Mouse (Mus musculus) layer of hippocampus, adult 18-20 months (tissue): ENCODE measurements around the gene Gucy2g. TPM values are rescaled to one million over a fixed set of nuclear protein-coding genes. Genes with fewer than 3 reads are reported as not detected.

Experiments used
- DNase-seq, 2 experiments: peaks; one replicate each; pipeline ENCODE4 v3.0.0; 2022; ENCODE audit warnings: low spot score in 2 of 2
- long read RNA-seq: library from polyadenylated mRNA; stranded (forward); transcript quantifications from one replicate; pipeline ENCODE4 v2.0.0, GENCODE M21; 2021
- total RNA-seq, 2 experiments: library from RNA; stranded (reverse); gene quantifications; 2 replicates each; pipeline ENCODE4 v1.2.3; 2021

Gucy2g gene
- under 1 TPM; 0.89 to 0.99 TPM for total RNA-seq
- long read RNA-seq: 0 reads

DNA sequence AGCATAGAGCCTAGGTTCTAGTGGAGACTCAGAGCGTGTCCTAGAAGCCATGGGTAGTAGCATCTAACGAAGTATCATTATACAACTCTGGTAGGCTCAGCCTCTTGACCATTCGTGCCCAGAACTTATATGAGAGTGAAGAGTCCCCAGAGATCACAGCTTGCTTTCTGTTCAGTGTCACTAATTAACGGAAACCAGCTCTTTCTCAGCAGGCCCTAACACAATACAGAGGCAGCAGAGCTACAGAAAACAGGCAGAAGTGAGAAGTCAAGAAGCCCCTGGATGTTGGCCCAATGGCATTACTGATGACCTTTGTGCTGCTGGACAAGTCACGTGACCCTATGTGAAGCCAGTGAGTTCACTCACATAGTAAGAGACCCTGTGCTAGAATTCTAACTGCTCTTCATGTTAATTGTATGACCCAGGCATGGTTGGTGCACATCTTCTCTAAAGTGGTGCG is at the start of gene Gucy2g:
Gene Gucy2g (minus strand): TSS at position 51 of the 460 bp plus-strand sequence.
- no peak for DNase-seq

DNA sequence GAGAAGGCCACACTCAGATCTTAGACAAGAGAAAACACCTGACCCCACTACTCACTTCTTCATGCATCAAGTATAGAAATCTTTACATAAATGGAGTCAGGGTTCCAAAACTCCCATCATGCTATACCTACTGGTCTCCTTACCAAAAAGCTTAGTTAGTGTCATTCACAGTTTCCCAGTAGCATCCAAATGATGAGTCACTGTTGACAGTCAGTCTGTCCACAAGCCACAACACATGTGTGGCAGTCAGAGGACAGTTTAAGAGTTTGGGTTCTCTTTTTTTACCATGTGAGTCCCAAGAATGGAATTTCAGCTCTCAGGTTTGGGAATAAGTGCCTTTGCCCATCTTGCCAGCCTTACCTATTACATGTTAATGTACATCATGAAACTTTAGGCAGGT is 47.9 kb upstream of the Gucy2g start:
- no peak for DNase-seq

GRCm38 (mm10) chr19:55286034-55286433 is 45.0 kb upstream of the Gucy2g start:
- DNase-seq: no peak

DNA sequence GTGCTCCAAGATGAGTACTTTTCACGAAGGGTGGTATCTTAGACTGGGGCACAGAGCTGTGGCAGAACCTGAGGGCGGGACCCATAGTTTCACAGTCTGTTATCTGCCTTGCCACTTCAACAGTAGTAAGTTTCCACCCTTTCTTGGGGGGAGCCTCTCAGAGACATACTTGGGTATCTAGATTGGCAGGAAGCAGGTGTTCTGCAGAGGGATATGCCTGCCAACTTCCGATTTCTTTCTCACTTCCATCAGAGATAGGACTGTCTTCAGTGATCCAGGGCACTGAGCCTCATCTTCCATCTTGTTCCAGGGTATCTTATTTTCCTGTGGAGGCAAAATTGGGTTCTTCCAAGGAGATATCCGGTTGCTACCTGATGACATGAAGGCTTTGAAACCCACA is 43.1 kb upstream of the Gucy2g start:
- DNase-seq: no peak

GRCm38 (mm10) chr19:55276770-55277169 is 35.7 kb upstream of the Gucy2g start:
- DNase-seq: no peak

GRCm38 (mm10) chr19:55276100-55276499 is 35.1 kb upstream of the Gucy2g start:
- DNase-seq: no peak

- DNase-seq: no peak
These were observed 32.3 kb upstream of the Gucy2g start for GRCm38 (mm10) chr19:55273340-55273739.

GRCm38 (mm10) chr19:55271448-55271847 is 30.4 kb upstream of the Gucy2g start:
- no peak for DNase-seq

DNA sequence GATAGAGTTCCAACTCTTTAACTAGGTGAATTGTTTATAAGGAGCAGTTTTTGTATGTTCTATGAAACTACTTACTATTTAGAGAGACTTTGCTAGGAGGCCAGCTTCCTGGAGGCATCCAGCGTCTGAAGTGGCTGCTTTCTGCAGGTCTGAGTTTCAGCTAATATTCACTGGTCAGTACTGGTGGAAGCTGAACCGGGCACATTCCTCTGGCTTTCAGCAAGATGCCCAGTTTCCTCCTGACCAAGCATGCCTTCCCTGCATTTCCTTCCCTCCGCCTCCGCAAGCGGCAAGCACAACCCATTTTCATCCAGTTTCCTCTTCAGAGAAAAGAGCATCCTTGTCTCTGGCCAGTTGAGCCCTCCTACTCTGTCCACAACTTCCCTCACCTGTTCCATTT is 28.0 kb upstream of the Gucy2g start:
- DNase-seq: no peak

GRCm38 (mm10) chr19:55268150-55268549 is 27.1 kb upstream of the Gucy2g start:
- no peak for DNase-seq

DNA sequence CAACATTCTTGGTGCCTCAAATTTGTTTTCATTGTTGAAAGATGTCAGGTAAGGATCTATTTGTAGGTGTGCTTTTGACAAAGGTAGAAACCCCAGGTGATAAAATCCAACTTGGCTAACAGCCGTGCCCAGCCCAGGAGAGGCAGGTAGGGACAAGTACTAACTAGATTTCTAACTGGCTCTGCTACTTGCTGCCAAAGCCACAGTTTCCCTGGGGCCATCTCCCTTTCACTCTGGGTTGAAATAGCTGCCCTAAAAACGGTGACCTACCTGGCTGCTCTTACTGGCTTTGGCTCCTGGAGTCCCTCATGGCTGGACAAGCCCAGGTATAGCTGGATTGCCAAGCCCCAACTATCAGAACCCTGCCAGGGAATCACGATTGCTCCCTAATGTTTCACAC is 25.8 kb upstream of the Gucy2g start:
- no peak for DNase-seq

GRCm38 (mm10) chr19:55265269-55265668 is 24.2 kb upstream of the Gucy2g start:
- no peak for DNase-seq

GRCm38 (mm10) chr19:55260389-55261184 is 19.6 kb upstream of the Gucy2g start:
- DNase-seq: no peak

- no peak for DNase-seq
These were observed 17.5 kb upstream of the Gucy2g start for GRCm38 (mm10) chr19:55258514-55258913.

DNA sequence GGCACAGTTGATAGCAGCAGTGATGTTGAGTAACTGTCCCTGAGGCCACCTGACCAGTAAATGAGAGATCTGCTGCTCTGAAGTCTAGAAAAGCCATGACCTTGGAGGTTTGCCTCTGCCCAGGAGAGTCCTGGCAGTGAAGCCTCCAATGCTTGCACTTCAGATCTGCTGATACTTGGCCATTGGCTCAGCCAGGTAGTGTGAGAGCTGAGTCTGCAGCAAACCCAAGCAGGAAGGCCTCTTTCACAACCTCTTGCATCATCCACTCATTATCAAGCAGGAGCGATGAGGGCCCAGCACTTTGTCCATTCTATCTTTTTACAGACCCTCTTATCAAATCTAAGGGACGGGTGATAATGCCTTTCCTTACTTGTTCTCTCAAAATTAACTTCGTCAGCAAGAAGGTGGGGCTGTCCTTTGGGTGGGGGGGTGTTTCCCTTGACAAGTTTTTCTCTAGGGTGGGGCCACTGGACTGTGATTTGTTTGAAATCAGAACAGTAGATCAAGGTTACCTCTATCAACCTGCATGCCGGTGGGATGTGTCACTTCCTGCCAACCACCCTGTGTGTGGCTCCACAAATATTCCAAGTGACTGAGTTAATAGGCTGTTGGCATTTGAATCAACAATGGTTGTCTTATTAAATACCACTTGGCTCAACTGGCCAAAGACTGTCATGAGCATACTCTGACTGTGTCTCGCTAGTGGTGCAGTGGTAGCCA is 16.8 kb upstream of the Gucy2g start:
- no peak for DNase-seq

- DNase-seq: peak; percentile 31 to 67
These were observed 15.1 kb upstream of the Gucy2g start for GRCm38 (mm10) chr19:55256156-55256555.

DNA sequence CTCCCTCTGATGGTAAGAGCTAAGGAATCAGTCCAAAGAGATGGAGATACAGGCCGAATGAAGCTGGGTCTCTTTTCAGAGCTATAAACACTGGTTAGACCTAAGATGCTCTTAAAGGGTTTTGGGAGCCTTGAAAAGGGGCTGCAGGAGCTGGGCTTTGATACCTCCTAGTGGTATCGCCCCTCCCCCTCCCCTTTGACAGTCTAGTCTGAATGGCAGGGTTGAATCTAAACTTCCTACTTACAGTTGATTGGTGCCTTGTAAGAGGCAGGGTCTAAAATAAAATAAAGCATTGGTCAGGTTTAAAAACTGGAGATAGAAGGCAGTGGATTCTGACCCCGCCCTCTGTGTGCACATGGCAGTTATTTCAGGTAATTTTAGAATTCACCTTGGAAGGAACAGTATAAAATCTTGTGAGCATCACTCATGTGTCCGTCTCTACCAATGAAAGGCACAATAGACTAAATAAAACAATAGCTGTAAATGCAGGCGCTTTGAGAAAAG is 13.5 kb upstream of the Gucy2g start:
- DNase-seq: peak in 1 of 2 experiments; percentile 56

- DNase-seq: peak; percentile 47 to 50
These were observed 12.8 kb upstream of the Gucy2g start for GRCm38 (mm10) chr19:55253570-55254441.

GRCm38 (mm10) chr19:55253239-55253569 is 12.2 kb upstream of the Gucy2g start:
- no peak for DNase-seq

- DNase-seq: no peak
These were observed 10.5 kb upstream of the Gucy2g start, which contains the start of gene Acsl5 for GRCm38 (mm10) chr19:55251383-55252124. Acsl5 (plus strand) TSS chr19:55251938.

- no peak for DNase-seq
These were observed 9.4 kb upstream of the Gucy2g start for GRCm38 (mm10) chr19:55250451-55250850.
